Mouse (Mus musculus): Measurements from ENCODE around the gene Efna2. TPM values are rescaled to one million over a fixed set of nuclear protein-coding genes. Genes with fewer than 3 reads are reported as not detected.

Gene Efna2
- polyA plus RNA-seq, 1 experiment = 0.51 TPM

GRCm38 (mm10) chr10:80173955-80174640 lies 5.2 kb upstream of the Efna2 start:
- Histone ChIP-seq H3K4me3 (ENCODE audit: insufficient read depth, low read length) (no peak overlapping the region), H3K27ac (ENCODE audit: insufficient read depth, low read depth, low read length) (no peak overlapping the region), H3K4me1 (ENCODE audit: control insufficient read depth, insufficient read depth, low read length) (peaks cover 17% of the 10 kb centered on the region)
- TF ChIP-seq POLR2A (IDR thresholded peaks at IDR 0.05; ENCODE audit: borderline replicate concordance, low read depth, low read length) (no peak), CTCF (IDR thresholded peaks at IDR 0.05; ENCODE audit: low read depth, low read length) (no peak)

DNA sequence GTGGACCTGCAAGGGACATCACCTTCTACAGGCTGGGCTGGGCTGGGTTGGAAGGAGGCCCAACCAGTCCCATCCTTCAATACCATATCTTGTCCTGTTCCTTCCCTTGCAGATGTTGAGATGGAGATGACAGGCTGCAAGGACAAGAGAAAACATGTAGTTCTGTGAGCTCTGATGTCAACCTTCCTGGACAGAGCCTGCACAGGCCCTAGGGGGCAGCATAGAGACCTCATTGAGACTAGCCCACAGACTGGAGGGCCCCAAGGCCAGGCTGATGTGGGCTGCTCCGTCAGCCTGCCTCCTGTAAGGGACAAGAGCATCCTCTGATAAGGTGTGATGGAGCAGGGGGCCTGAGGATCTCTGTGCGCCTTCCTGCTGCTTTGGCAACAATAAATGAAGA lies 4.6 kb upstream of the Efna2 start:
- no peak for TF ChIP-seq POLR2A (IDR thresholded peaks at IDR 0.05; ENCODE audit: borderline replicate concordance, low read depth, low read length)
- peak; percentile 23 for TF ChIP-seq CTCF (IDR thresholded peaks at IDR 0.05; ENCODE audit: low read depth, low read length)
- no peak overlapping the region for H3K27ac ChIP-seq (ENCODE audit: insufficient read depth, low read depth, low read length)
- peaks cover 17% of the 10 kb centered on the region for H3K4me1 ChIP-seq (ENCODE audit: control insufficient read depth, insufficient read depth, low read length)
- no peak overlapping the region for H3K4me3 ChIP-seq (ENCODE audit: insufficient read depth, low read length)

- Histone ChIP-seq H3K4me1 (ENCODE audit: control insufficient read depth, insufficient read depth, low read length) (peaks cover 17% of the 10 kb centered on the region), H3K27ac (ENCODE audit: insufficient read depth, low read depth, low read length) (no peak overlapping the region), H3K4me3 (ENCODE audit: insufficient read depth, low read length) (no peak overlapping the region)
- TF ChIP-seq CTCF (IDR thresholded peaks at IDR 0.05; ENCODE audit: low read depth, low read length) (peak; percentile 86), POLR2A (IDR thresholded peaks at IDR 0.05; ENCODE audit: borderline replicate concordance, low read depth, low read length) (no peak)
These were observed 3.6 kb upstream of the Efna2 start for GRCm38 (mm10) chr10:80175536-80176269.

- Histone ChIP-seq H3K27ac (ENCODE audit: insufficient read depth, low read depth, low read length) (no peak overlapping the region), H3K4me3 (ENCODE audit: insufficient read depth, low read length) (no peak overlapping the region), H3K4me1 (ENCODE audit: control insufficient read depth, insufficient read depth, low read length) (peaks cover 17% of the 10 kb centered on the region)
- TF ChIP-seq POLR2A (IDR thresholded peaks at IDR 0.05; ENCODE audit: borderline replicate concordance, low read depth, low read length) (no peak), CTCF (IDR thresholded peaks at IDR 0.05; ENCODE audit: low read depth, low read length) (no peak)
These were observed 2.9 kb upstream of the Efna2 start for GRCm38 (mm10) chr10:80176270-80176834.

DNA sequence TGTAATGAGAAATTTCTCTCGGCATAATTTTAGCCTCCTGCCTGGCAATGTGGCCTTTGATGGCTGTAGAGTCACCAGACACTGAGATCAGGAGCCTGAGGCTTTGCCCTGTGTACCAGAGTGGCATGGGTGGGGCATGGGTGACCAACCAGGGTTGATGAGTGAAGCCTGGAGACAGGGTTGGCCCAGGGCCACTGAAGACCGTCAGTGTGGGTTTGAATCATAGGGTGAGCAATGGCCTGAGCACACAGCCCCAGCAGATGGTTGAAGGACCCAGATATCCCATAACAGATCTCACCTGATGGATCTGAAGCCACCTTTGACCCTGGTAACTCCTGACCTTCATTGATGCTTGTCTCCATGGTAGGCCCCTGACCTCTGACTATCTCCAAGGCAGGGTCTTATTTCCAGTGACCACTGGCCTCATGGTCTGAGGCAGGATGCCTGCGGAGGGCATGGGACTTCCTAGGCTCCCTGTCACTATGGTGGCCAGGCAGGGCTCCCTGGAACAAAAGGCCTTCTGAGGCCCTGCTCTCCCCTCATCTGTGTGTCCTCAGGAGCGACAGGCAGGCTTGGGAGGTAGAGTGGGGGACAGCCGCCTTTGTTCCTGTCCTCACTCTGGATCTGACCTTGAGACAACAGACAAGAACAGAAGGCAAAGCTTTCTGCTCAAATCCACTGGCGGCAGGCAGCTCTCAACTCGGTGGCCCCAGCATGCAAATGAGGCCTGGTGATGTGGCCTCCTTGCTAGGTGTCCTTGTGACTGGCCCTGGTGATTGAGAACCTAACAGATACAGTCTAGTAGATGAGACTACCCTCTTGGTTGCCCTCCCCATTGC lies 1.6 kb upstream of the Efna2 start:
- Histone ChIP-seq H3K4me1 (ENCODE audit: control insufficient read depth, insufficient read depth, low read length) (peaks cover 11% of the 10 kb centered on the region), H3K4me3 (ENCODE audit: insufficient read depth, low read length) (no peak overlapping the region), H3K27ac (ENCODE audit: insufficient read depth, low read depth, low read length) (no peak overlapping the region)
- no peak for TF ChIP-seq CTCF (IDR thresholded peaks at IDR 0.05; ENCODE audit: low read depth, low read length)
- no peak for TF ChIP-seq POLR2A (IDR thresholded peaks at IDR 0.05; ENCODE audit: borderline replicate concordance, low read depth, low read length)

DNA sequence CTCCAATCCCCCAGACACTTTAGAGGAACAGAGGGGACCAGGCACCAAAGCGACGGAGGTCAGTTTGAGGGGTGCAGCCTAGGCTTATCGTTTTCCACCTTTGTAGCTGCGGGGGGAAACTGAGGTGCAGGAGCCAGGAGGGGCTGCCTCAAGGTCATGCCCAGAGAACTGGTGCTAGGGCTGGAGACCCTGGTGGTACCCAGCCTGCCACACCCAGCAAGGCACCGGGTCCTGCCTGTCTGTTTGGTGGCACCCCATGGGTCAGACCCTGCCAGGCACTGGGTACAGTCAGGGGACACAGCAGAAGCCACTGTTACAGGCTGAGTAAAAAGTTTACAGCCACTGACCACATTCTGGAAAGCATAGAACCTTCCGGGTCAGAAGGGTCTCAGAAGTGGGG lies 1.0 kb downstream of the Efna2 start:
- no peaks in the 10 kb centered on the region for H3K4me1 ChIP-seq (ENCODE audit: control insufficient read depth, insufficient read depth, low read length)
- H3K27ac ChIP-seq (ENCODE audit: insufficient read depth, low read depth, low read length) = no peak overlapping the region
- TF ChIP-seq POLR2A (IDR thresholded peaks at IDR 0.05; ENCODE audit: borderline replicate concordance, low read depth, low read length) = no peak
- TF ChIP-seq CTCF (IDR thresholded peaks at IDR 0.05; ENCODE audit: low read depth, low read length) = no peak
- H3K4me3 ChIP-seq (ENCODE audit: insufficient read depth, low read length) = no peak overlapping the region

DNA sequence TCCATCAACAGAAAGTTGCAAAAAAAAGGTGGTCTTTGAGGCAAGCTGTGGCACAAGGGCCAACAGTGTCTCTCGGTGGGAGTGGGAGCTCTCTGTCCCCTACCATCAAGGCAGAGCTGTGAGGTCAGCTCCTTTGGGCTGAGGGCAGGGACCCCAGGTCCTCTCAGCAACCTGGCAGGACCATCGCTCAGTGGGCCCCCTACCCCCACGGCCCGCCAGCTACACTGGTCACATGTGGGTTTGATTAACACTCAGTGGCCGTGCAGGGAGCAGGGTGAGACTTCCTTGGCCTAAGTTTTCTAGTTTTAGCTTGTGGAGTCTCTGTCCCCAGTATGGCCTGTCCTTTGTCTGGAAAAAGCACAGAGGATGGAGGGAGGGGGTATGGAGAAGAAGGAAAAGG lies 1.5 kb downstream of the Efna2 start:
- H3K4me1 ChIP-seq (ENCODE audit: control insufficient read depth, insufficient read depth, low read length) = no peaks in the 10 kb centered on the region
- no peak overlapping the region for H3K27ac ChIP-seq (ENCODE audit: insufficient read depth, low read depth, low read length)
- H3K4me3 ChIP-seq (ENCODE audit: insufficient read depth, low read length) = no peak overlapping the region
- TF ChIP-seq POLR2A (IDR thresholded peaks at IDR 0.05; ENCODE audit: borderline replicate concordance, low read depth, low read length) = no peak
- TF ChIP-seq CTCF (IDR thresholded peaks at IDR 0.05; ENCODE audit: low read depth, low read length) = no peak

GRCm38 (mm10) chr10:80182547-80182946 lies 3.3 kb downstream of the Efna2 start:
- Histone ChIP-seq H3K4me1 (ENCODE audit: control insufficient read depth, insufficient read depth, low read length) (no peaks in the 10 kb centered on the region), H3K27ac (ENCODE audit: insufficient read depth, low read depth, low read length) (no peak overlapping the region), H3K4me3 (ENCODE audit: insufficient read depth, low read length) (no peak overlapping the region)
- TF ChIP-seq POLR2A (IDR thresholded peaks at IDR 0.05; ENCODE audit: borderline replicate concordance, low read depth, low read length) (no peak), CTCF (IDR thresholded peaks at IDR 0.05; ENCODE audit: low read depth, low read length) (no peak)

DNA sequence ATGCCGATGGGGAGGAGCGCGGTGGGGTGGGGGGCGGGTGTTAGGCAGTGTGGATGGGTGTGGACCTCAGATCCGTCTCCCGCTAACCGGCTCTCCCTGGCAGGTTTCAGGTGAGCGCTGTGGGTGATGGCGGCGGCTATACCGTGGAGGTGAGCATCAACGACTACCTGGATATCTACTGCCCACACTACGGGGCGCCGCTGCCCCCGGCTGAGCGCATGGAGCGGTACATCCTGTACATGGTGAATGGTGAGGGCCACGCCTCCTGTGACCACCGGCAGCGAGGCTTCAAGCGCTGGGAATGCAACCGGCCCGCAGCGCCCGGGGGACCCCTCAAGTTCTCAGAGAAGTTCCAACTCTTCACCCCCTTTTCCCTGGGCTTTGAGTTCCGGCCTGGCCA lies 7.4 kb downstream of the Efna2 start:
- no peak for TF ChIP-seq CTCF (IDR thresholded peaks at IDR 0.05; ENCODE audit: low read depth, low read length)
- no peak for TF ChIP-seq POLR2A (IDR thresholded peaks at IDR 0.05; ENCODE audit: borderline replicate concordance, low read depth, low read length)
- Histone ChIP-seq H3K4me3 (ENCODE audit: insufficient read depth, low read length) (no peak overlapping the region), H3K27ac (ENCODE audit: insufficient read depth, low read depth, low read length) (no peak overlapping the region), H3K4me1 (ENCODE audit: control insufficient read depth, insufficient read depth, low read length) (no peaks in the 10 kb centered on the region; the same call in 1 of the 2 replicates)
